Mouse (Mus musculus) megakaryocyte, embryonic 14.5 days (primary cell): ENCODE results near the gene Sp3. TPM values are rescaled to one million over a fixed set of nuclear protein-coding genes. Genes with fewer than 3 reads are reported as not detected.

ENCODE experiments used
- H3K27me3 ChIP-seq: replicated peaks from 2 replicates; pipeline ENCODE3; 2012; ENCODE audit warnings: inconsistent platforms
- H3K36me3 ChIP-seq: replicated peaks from 2 replicates; pipeline ENCODE3; 2012; ENCODE audit warnings: low read length, inconsistent platforms, mixed read lengths
- H3K4me1 ChIP-seq: 2 replicates; pipeline ENCODE4 v1.6.1; 2012; ENCODE audit warnings: inconsistent platforms
- H3K4me3 ChIP-seq: replicated peaks from 2 replicates; pipeline ENCODE3; 2012; ENCODE audit warnings: moderate library complexity, mild to moderate bottlenecking, inconsistent platforms
- H3K9me3 ChIP-seq: 2 replicates; pipeline ENCODE4 v1.6.1; 2012; ENCODE audit warnings: inconsistent platforms
- FLI1 ChIP-seq: IDR thresholded peaks from 2 replicates; pipeline ENCODE4 v1.6.1; 2012; ENCODE audit warnings: low read length, inconsistent platforms, mixed read lengths
- GATA1 ChIP-seq: IDR thresholded peaks from 3 replicates; pipeline ENCODE4 v1.6.1; 2012; ENCODE audit warnings: mixed read lengths, low read length, inconsistent platforms, borderline replicate concordance
- polyA plus RNA-seq: library from polyadenylated mRNA; stranded (reverse); fragments of >175 nt; gene quantifications from 2 replicates; pipeline ENCODE4 v1.2.3, GENCODE M21; 2012; ENCODE audit warnings: low replicate concordance; ENCODE audit not compliant: insufficient read depth

Gene Sp3
- polyA plus RNA-seq, 1 experiment: 2.3 TPM

- H3K4me1 ChIP-seq: peaks cover 37% of the 10 kb centered on the region
- H3K9me3 ChIP-seq: no peaks in the 10 kb centered on the region
- H3K36me3 ChIP-seq: peaks cover 13% of the 10 kb centered on the region
- H3K27me3 ChIP-seq: no peaks in the 10 kb centered on the region
- H3K4me3 ChIP-seq: peak overlapping the region; percentile 91
- TF ChIP-seq GATA1 (no peak), FLI1 (no peak)
Observed at GRCm38 (mm10) chr2:72979659-72980071, 581 bp downstream of the Sp3 start.

- peaks cover 13% of the 10 kb centered on the region for H3K36me3 ChIP-seq
- H3K4me1 ChIP-seq: peaks cover 34% of the 10 kb centered on the region
- H3K9me3 ChIP-seq: no peaks in the 10 kb centered on the region
- TF ChIP-seq GATA1: no peak
- TF ChIP-seq FLI1: no peak
- H3K27me3 ChIP-seq: no peaks in the 10 kb centered on the region
- peak overlapping the region; percentile 91 for H3K4me3 ChIP-seq
Observed at GRCm38 (mm10) chr2:72978901-72979658, 1.2 kb downstream of the Sp3 start.

- Histone ChIP-seq H3K9me3 (no peaks in the 10 kb centered on the region), H3K27me3 (no peaks in the 10 kb centered on the region), H3K4me1 (peaks cover 32% of the 10 kb centered on the region), H3K4me3 (peak overlapping the region; percentile 91), H3K36me3 (peaks cover 17% of the 10 kb centered on the region)
- TF ChIP-seq GATA1 (no peak), FLI1 (no peak)
Observed at GRCm38 (mm10) chr2:72978473-72978872, 1.8 kb downstream of the Sp3 start.

GRCm38 (mm10) chr2:72977272-72977671 is 3.0 kb downstream of the Sp3 start:
- Histone ChIP-seq H3K4me1 (peaks cover 30% of the 10 kb centered on the region), H3K4me3 (peak overlapping the region; percentile 91), H3K27me3 (no peaks in the 10 kb centered on the region), H3K9me3 (no peaks in the 10 kb centered on the region), H3K36me3 (peaks cover 24% of the 10 kb centered on the region)
- TF ChIP-seq FLI1 (no peak), GATA1 (no peak)

- no peak for TF ChIP-seq FLI1
- TF ChIP-seq GATA1: no peak
- Histone ChIP-seq H3K36me3 (peaks cover 36% of the 10 kb centered on the region), H3K4me3 (peak overlapping the region; percentile 78), H3K4me1 (peaks cover 19% of the 10 kb centered on the region), H3K27me3 (no peaks in the 10 kb centered on the region), H3K9me3 (no peaks in the 10 kb centered on the region)
Observed at GRCm38 (mm10) chr2:72976036-72976435, 4.2 kb downstream of the Sp3 start.

- H3K27me3 ChIP-seq: no peaks in the 10 kb centered on the region
- H3K4me1 ChIP-seq: peaks cover 12% of the 10 kb centered on the region
- peaks cover 66% of the 10 kb centered on the region for H3K36me3 ChIP-seq
- no peaks in the 10 kb centered on the region for H3K9me3 ChIP-seq
- no peak overlapping the region for H3K4me3 ChIP-seq
- TF ChIP-seq FLI1 (no peak), GATA1 (no peak)
Observed at GRCm38 (mm10) chr2:72970831-72971230, 9.4 kb downstream of the Sp3 start.

GRCm38 (mm10) chr2:72970302-72970701 is 9.9 kb downstream of the Sp3 start:
- no peaks in the 10 kb centered on the region for H3K9me3 ChIP-seq
- H3K4me3 ChIP-seq: no peak overlapping the region
- peaks cover 12% of the 10 kb centered on the region for H3K4me1 ChIP-seq
- H3K36me3 ChIP-seq: peaks cover 61% of the 10 kb centered on the region
- TF ChIP-seq GATA1: no peak
- TF ChIP-seq FLI1: no peak
- H3K27me3 ChIP-seq: no peaks in the 10 kb centered on the region

GRCm38 (mm10) chr2:72968536-72968935 is 11.7 kb downstream of the Sp3 start:
- peaks cover 65% of the 10 kb centered on the region for H3K36me3 ChIP-seq

GRCm38 (mm10) chr2:72965450-72965849 is 14.8 kb downstream of the Sp3 start:
- H3K36me3 ChIP-seq: peaks cover 64% of the 10 kb centered on the region
- TF ChIP-seq GATA1: no peak
- TF ChIP-seq FLI1: no peak

More at GRCm38 (mm10) chr2:72968536-72968935, 11.7 kb downstream of the Sp3 start:
- Histone ChIP-seq H3K4me3 (no peak overlapping the region), H3K27me3 (no peaks in the 10 kb centered on the region), H3K4me1 (peaks cover 19% of the 10 kb centered on the region), H3K9me3 (no peaks in the 10 kb centered on the region)
- TF ChIP-seq FLI1: no peak
- no peak for TF ChIP-seq GATA1

GRCm38 (mm10) chr2:72956415-72956814 is 23.8 kb downstream of the Sp3 start:
- Histone ChIP-seq H3K4me3 (no peak overlapping the region), H3K9me3 (no peaks in the 10 kb centered on the region), H3K27me3 (no peaks in the 10 kb centered on the region), H3K36me3 (peaks cover 83% of the 10 kb centered on the region), H3K4me1 (peaks cover 24% of the 10 kb centered on the region)
- no peak for TF ChIP-seq GATA1
- TF ChIP-seq FLI1: no peak

More at GRCm38 (mm10) chr2:72965450-72965849, 14.8 kb downstream of the Sp3 start:
- H3K27me3 ChIP-seq: no peaks in the 10 kb centered on the region
- H3K4me3 ChIP-seq: no peak overlapping the region
- H3K9me3 ChIP-seq: 0 out of 2 replicates have a peak, but pooled peaks cover 3% of the 10 kb centered on the region
- H3K4me1 ChIP-seq: peaks cover 34% of the 10 kb centered on the region

GRCm38 (mm10) chr2:72952979-72953378 is 27.3 kb downstream of the Sp3 start:
- peaks cover 29% of the 10 kb centered on the region for H3K4me1 ChIP-seq
- H3K9me3 ChIP-seq: no peaks in the 10 kb centered on the region
- no peak overlapping the region for H3K4me3 ChIP-seq
- no peak for TF ChIP-seq FLI1
- TF ChIP-seq GATA1: no peak
- H3K27me3 ChIP-seq: no peaks in the 10 kb centered on the region
- H3K36me3 ChIP-seq: peaks cover 75% of the 10 kb centered on the region
